Mouse (Mus musculus) adrenal gland, postnatal 10 days (tissue): Measurements from ENCODE around the gene Cdc42bpg. TPM values are rescaled to one million over a fixed set of nuclear protein-coding genes. Genes with fewer than 3 reads are reported as not detected.

ENCODE experiments used
- DNase-seq: peaks from one replicate; pipeline ENCODE4 v3.0.0; 2021; ENCODE audit warnings: mixed read lengths
- long read RNA-seq, 2 experiments: library from polyadenylated mRNA; stranded (forward); transcript quantifications; one replicate each; pipeline ENCODE4 v2.0.0; 2021
- total RNA-seq, 2 experiments: library from RNA; stranded (reverse); gene quantifications; 2 replicates each; pipeline ENCODE4 v1.2.3; 2021

Cdc42bpg gene
- total RNA-seq: 10 to 100 TPM; 10.3 to 11.6 TPM
- long read RNA-seq, experiment 1, partial matches to known transcripts: 0 of 2 reads
- long read RNA-seq, experiment 1, other reads (novel, unspliced or antisense): 2 of 2 reads
- long read RNA-seq, experiment 2, partial matches to known transcripts: 0 of 1 reads
- long read RNA-seq, experiment 2, other reads (novel, unspliced or antisense): 1 of 1 reads

DNA sequence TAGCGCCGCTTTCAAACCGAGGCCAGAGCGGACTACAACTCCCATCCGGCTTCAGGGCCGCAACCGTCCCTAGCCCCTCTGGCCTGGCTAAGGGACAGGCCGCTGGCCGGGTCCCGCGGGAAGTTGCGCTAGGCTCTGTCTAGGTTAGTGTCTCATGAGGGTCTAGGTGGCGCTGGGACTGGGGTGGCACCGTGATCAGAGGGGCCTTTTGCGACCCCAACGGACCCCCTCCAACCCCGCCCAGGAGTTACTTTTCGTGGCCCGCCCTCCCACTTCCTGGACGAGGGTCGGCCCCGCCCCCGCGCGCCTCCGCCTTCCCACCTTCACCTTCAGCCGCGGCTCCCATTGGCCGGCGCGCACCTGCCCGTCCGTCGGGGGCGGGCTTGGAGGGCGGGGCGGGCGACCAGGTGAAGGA is at the start of gene Cdc42bpg:
Gene Cdc42bpg (plus strand): TSS at position 320 of the 415 bp plus-strand sequence.
- peak; percentile 90 for DNase-seq

- no peak for DNase-seq
Observed at GRCm38 (mm10) chr19:6260428-6260827, 45.8 kb upstream of the Cdc42bpg start.

DNA sequence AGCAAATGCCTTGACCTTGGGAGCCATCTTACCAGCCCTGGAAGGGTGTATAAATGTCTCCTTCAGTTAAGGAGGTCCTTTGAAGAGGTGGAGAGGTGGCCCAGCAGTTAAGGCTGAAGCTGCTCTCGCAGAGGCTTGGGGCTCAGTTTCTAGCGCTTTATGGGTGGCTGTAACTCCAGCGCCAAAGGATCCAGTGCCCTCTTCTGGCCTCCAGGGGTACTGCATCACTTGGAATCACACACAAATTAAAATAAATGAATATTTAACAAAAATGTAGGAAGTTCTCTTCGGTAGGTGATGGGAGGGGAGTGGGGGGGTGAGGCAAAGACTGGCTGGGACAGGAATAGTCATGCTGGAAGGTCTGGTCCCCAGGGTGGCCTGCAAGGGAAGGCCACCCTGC is 45.3 kb upstream of the Cdc42bpg start:
- no peak for DNase-seq

DNA sequence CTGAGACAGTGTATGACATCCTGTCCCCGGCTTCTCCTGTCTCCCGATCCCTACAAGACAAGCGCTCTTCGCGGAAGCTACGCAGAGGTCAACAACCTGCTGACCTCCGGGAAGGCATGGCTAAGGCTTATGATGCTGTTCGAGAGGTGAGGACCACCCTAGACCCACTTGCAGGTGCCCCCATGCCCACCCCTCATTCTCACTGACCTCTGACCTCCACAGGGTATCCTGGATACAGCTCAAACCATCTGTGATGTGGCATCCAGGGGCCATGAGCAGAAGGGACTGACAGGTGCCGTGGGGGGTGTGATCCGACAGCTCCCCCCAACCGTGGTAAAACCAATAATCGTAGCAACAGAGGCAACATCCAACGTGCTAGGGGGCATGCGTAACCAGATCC is 44.9 kb upstream of the Cdc42bpg start:
- DNase-seq: no peak

DNA sequence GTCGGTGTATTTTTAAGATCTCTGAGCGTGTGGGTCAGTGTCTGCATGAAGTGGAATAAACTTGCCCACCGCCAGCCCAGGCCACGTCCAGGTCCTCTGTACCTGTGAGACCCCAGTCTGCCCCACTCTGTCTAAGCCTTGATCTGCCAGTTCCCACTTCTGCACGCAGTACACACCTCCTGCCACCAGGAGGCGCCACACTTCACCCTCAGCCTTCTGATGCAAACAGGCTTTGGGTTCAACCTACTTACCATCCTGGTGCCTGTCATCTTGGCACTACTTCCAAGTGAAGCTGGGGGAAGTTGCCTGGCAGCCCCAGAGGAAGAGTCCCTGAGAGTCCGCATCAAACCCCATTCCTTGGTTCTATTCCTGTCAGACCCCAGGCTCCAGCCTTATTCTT is 44.0 kb upstream of the Cdc42bpg start:
- DNase-seq: peak; percentile 86

GRCm38 (mm10) chr19:6262839-6263433 is 43.3 kb upstream of the Cdc42bpg start:
- no peak for DNase-seq

DNA sequence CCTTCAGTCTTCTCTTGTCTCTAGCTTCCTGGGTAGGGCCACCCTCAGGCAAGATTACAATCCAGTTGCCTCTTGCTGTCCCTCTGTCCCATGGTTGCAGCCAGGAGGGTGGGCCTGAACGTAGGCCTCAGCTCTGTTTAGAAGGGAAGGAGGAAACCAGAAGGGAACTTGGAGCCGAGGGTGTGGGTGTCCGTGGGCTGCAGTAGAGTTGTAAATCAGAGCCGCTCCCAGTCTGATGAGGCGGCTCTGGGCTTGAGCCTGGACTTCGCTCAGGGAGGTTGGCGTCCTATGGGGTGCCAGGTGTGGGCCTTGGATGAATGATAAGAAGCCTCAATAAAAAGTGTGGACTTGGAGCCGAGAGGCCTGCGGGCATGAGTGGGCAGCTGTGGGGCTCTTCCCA is 42.1 kb upstream of the Cdc42bpg start:
- DNase-seq: no peak

GRCm38 (mm10) chr19:6264945-6265344 is 41.3 kb upstream of the Cdc42bpg start:
- no peak for DNase-seq

DNA sequence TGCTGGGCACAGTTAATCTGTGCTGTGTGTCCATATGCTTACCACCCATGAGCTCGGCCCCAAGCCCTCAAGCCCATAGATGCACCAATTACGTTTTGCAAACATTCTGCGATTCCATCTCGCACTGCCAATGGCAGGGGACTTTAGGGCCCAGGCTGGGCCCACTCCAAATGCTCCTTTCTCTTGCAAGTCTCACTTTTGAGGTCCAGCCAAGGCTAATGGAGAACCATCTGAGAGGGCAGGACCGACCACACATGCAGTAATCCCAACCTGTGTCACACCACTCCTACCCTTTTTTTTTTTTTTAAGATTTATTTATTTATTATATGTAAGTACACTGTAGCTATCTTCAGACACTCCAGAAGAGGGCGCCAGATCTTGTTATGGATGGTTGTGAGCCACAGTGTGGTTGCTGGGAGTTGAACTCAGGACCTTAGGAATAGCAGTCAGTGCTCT is 40.5 kb upstream of the Cdc42bpg start:
- no peak for DNase-seq

DNA sequence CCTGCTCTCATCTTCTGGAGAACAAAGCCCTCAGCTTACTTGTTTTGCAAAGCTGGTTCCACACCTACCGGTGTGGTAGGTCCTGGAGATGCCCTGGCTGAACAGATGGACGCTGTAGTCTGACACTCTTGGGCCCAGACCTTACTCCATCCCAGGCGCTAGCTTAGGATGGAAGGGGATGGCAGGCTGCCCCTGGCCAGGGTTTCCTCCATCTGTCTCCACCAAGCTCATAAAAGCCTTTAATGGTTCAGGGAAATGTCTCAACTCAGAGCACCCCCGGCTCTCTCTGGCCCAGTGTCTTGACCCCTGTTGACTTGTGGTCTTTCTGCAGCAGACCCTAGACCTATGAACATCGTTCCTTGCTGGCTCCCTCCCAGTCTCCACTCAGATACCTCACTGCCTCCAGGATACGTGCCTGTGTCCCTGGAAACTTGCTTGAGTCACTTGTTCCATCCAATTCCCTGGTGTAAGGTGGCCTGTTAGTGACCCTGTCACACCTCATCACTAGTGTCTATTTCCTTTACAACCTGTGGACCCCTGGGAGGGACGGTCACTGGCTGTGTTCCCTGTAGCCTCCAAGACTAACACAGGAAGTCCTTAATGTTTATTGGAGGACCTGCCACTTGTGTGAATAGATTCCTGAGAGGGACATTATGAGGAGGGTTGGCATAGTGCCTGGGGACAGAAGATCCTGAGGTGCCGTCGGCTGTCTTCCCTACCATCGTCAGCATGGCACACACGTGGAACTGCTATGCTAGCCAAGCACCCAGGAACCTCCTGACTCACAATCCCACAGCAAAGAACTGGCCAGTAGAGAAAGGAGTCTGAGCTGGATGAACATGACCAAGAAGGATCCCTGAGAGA is 38.7 kb upstream of the Cdc42bpg start:
- no peak for DNase-seq

GRCm38 (mm10) chr19:6268170-6268528 is 38.1 kb upstream of the Cdc42bpg start:
- DNase-seq: peak; percentile 92

GRCm38 (mm10) chr19:6268670-6269132 is 37.6 kb upstream of the Cdc42bpg start:
- DNase-seq: peak; percentile 60

DNA sequence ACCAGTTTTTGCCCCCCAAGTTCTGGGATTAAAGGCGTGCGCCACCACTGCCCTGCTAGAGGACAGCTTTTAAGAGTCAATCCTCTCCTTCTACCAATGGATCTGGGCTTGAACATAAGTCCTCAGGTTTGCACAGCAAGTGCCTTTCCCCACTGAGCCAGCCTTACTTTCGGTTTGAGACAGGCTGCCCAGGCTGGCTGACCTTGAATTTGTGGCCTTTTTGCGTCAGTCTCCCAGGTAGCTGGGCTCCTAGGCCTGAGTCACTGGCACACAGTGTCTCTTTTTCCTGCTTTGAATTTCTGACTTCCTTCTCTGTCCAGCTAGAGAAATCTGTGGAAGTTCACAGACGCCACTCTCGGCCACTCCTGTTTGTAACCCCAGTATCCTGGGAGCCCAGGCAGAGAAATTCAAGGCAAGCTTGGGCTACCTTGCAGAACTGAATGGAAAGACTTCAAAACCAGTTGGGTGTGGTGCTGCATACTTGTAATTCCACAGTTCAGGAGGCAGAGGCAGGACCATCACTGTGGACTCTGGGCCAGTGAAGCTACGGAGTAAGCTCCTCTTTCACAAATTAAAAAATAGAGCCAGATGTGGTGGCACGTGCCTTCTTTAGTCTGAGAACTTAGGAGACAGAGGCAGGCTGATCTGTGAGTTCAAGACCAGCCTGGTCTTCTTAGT is 36.3 kb upstream of the Cdc42bpg start:
- DNase-seq: peak; percentile 76

- no peak for DNase-seq
Observed at GRCm38 (mm10) chr19:6270661-6271060, 35.6 kb upstream of the Cdc42bpg start.

- no peak for DNase-seq
Observed at GRCm38 (mm10) chr19:6271206-6271605, 35.0 kb upstream of the Cdc42bpg start.

DNA sequence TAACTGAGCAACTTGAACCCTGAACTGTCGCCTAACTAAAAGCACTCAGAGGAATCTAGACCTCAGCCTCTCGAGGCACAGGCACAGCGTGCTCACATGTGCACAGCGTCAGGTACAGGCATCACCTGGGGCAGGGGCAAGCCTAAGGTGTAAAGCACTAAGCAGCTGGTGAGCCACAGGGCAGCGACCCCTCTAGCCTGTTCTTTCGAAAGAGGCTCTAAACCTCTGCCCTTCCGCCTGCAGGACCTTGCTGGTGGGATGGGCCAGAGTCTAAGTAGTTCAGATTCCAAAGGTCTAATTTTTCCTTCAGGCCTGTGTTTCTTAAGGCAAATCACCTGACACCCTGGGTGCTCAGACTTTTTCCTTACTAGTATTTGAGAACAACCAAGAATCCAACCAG is 34.2 kb upstream of the Cdc42bpg start:
- DNase-seq: no peak

GRCm38 (mm10) chr19:6272738-6273137 is 33.5 kb upstream of the Cdc42bpg start:
- no peak for DNase-seq

- no peak for DNase-seq
Observed at GRCm38 (mm10) chr19:6273592-6273991, 32.7 kb upstream of the Cdc42bpg start.

GRCm38 (mm10) chr19:6273998-6274608 is 32.2 kb upstream of the Cdc42bpg start:
- DNase-seq: no peak

DNA sequence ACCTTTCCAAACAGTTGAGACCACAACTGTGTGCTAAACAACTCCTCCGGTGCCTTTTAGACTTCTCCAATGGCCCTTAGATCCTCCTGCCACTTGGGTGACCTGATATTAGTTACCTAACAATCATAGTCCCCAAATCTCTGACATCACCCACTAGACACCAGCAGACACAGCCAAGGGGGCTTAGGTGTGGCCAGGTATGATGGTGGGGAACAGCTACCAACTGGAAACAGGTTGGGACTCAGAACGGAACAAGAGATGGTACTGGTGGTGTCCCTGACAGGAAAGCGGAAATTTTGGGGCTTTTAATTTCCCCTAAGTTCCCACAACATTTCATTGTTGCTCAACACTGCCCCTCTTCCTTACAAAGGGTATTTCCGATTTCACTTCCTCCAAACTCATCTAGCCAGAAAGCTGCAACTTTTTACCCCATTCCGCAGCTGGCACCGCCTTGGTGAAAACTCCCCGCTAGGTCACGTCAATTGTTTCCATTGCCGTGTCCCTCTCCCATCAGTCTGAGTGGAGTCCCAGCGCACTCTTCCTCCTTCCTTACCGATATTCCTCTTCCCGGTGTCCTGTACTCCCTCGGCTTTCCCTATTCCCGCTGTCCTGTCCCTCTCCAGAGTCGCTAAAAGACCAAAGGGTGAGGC is 30.4 kb upstream of the Cdc42bpg start:
- DNase-seq: no peak
